Mouse (Mus musculus) embryonic fibroblast, embryonic 13.5 days (primary cell): ENCODE measurements around the gene D1Pas1.

Experiments used
- CTCF ChIP-seq: IDR thresholded peaks from 2 replicates; pipeline ENCODE4 v1.5.1; 2011; ENCODE audit warnings: mild to moderate bottlenecking, control low read depth, low read length, moderate library complexity, borderline replicate concordance; ENCODE audit not compliant: insufficient read depth
- POLR2A ChIP-seq: IDR thresholded peaks from 2 replicates; pipeline ENCODE4 v1.6.1; 2011; ENCODE audit warnings: low read depth, mild to moderate bottlenecking, control low read depth, low read length, moderate library complexity

- TF ChIP-seq POLR2A, result no peak
- TF ChIP-seq CTCF, result no peak
These were observed 10.6 kb downstream of the D1Pas1 start for GRCm38 (mm10) chr1:186977801-186978200.
